Mouse (Mus musculus): ENCODE measurements at regions not wholly inside any gene's neighbourhood (a gene's known extent, or its start where the extent isn't known, plus 50 kb on each side); places are given as distances from the start of the nearest gene placed in this dataset.

DNA sequence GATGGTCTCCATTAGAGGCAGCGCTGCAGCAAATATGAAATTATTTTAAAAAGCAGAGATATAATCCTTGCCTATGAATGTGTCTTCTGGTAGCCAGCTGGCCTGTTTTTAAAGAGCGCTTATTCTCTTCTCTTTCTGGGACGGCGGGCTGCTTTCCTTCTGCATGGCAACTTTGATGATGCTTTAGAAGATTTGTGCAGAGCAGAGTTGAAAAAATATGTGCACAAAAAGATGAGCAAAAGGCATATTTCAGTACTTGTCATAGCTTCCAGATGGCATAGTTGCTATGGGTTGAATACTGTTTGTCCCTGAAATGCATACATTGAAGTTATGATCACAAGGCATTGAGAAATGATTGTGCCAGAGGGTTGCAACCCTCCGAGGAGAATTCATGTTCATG is 554.1 kb upstream of the Pdzrn3 start:
- TF ChIP-seq CTCF (IDR thresholded peaks at IDR 0.05; ENCODE audit: control insufficient read depth, insufficient read depth, low read length), result no peak
- TF ChIP-seq POLR2A (IDR thresholded peaks at IDR 0.05; ENCODE audit: borderline replicate concordance, control insufficient read depth, low read depth, low read length), result no peak
